Mouse (Mus musculus) neural tube, embryonic 12.5 days (tissue): ENCODE measurements around the gene Ccl3. TPM values are rescaled to one million over a fixed set of nuclear protein-coding genes. Genes with fewer than 3 reads are reported as not detected.

Source experiments
- ATAC-seq: fragments of 200-750 bp; cut with Nextera tagmentation; 2 replicates; pipeline ENCODE4 v1.8.0; 2017; ENCODE audit warnings: low read depth, mild to moderate bottlenecking, moderate TSS enrichment, moderate library complexity; ENCODE audit not compliant: low FRiP score
- H3K27ac ChIP-seq: fragments of 300-500 bp; sonication (generic); 2 replicates; pipeline ENCODE4 v1.5.1; 2016
- H3K27me3 ChIP-seq: fragments of 300-500 bp; sonication (generic); replicated peaks from 2 replicates; pipeline ENCODE4 v1.6.1; 2016; ENCODE audit warnings: mild to moderate bottlenecking
- H3K36me3 ChIP-seq: fragments of 300-500 bp; sonication (generic); 2 replicates; pipeline ENCODE4 v1.6.1; 2016; ENCODE audit warnings: mild to moderate bottlenecking
- H3K4me1 ChIP-seq: fragments of 300-500 bp; sonication (generic); 2 replicates; pipeline ENCODE4 v1.6.1; 2016
- H3K4me2 ChIP-seq: fragments of 300-500 bp; sonication (generic); replicated peaks from 2 replicates; pipeline ENCODE4 v1.6.1; 2016; ENCODE audit warnings: mild to moderate bottlenecking
- H3K4me3 ChIP-seq: fragments of 300-500 bp; sonication (generic); 2 replicates; pipeline ENCODE4 v1.5.1; 2016
- H3K9ac ChIP-seq: fragments of 300-500 bp; sonication (generic); 2 replicates; pipeline ENCODE4 v1.6.1; 2016; ENCODE audit warnings: mild to moderate bottlenecking
- H3K9me3 ChIP-seq: fragments of 300-500 bp; sonication (generic); 2 replicates; pipeline ENCODE4 v1.6.1; 2016; ENCODE audit warnings: mild to moderate bottlenecking
- WGBS: fragments of 180-500 bp; shearing (Covaris S2); methylation state at CpG from one replicate; pipeline ENCODE4 v1.1.7; 2016; 5-methylcytosine and 5-hydroxymethylcytosine counted together
- polyA plus RNA-seq: library from polyadenylated mRNA; unstranded; fragments of >200 nt; fragmentation: Nextera tagmentation; extraction: Ambion mirVana; gene quantifications from 2 replicates; pipeline ENCODE4 v1.2.1, GENCODE M21; 2016

Gene Ccl3
- polyA plus RNA-seq, 1 experiment from 2014 or later = 1.7 TPM

GRCm38 (mm10) chr11:83616586-83616985 is 32.6 kb downstream of the Ccl3 start:
- Histone ChIP-seq H3K36me3 (no peaks in the 10 kb centered on the region), H3K4me2 (no peak overlapping the region), H3K27ac (no peak overlapping the region), H3K27me3 (no peaks in the 10 kb centered on the region), H3K4me3 (no peak overlapping the region), H3K9me3 (no peaks in the 10 kb centered on the region), H3K9ac (no peak overlapping the region), H3K4me1 (no peaks in the 10 kb centered on the region)
- 90% methylated on average over 1 of the region's 1 CpGs for WGBS
- ATAC-seq = no peak

DNA sequence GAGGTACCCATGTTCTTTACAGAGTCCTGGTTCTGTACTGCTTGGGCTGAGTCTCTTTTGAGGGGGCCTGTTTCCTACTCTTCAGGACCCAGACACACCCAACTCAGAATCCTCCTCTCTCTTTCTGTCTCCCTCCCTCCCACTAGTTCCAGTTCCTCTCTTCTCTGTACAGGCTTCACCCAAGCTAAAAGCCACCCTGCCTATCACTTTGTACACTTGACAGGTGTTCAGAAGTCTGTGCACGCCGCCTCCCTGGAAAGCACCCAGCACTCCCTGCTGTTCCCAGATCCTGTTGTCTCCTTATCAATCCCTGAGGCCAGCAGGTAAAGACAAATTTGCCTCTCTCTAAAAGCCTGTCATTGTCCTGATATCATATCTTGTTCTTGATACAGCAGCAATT is 38.3 kb downstream of the Ccl3 start:
- Histone ChIP-seq H3K9me3 (no peaks in the 10 kb centered on the region), H3K9ac (no peak overlapping the region), H3K27me3 (no peaks in the 10 kb centered on the region), H3K4me1 (no peaks in the 10 kb centered on the region), H3K27ac (no peak overlapping the region), H3K36me3 (no peaks in the 10 kb centered on the region), H3K4me2 (no peak overlapping the region), H3K4me3 (no peak overlapping the region)
- no peak for ATAC-seq
- WGBS = 92% methylated on average over 2 of the region's 2 CpGs

- 60% methylated on average over 1 of the region's 1 CpGs for WGBS
- no peaks in the 10 kb centered on the region for H3K4me1 ChIP-seq
- no peak overlapping the region for H3K27ac ChIP-seq
- no peak overlapping the region for H3K4me2 ChIP-seq
- H3K4me3 ChIP-seq = no peak overlapping the region
- H3K9me3 ChIP-seq = no peaks in the 10 kb centered on the region
- no peak overlapping the region for H3K9ac ChIP-seq
- H3K27me3 ChIP-seq = no peaks in the 10 kb centered on the region
- no peaks in the 10 kb centered on the region for H3K36me3 ChIP-seq
- no peak for ATAC-seq
These were observed 42.8 kb downstream of the Ccl3 start for GRCm38 (mm10) chr11:83606396-83606795.

DNA sequence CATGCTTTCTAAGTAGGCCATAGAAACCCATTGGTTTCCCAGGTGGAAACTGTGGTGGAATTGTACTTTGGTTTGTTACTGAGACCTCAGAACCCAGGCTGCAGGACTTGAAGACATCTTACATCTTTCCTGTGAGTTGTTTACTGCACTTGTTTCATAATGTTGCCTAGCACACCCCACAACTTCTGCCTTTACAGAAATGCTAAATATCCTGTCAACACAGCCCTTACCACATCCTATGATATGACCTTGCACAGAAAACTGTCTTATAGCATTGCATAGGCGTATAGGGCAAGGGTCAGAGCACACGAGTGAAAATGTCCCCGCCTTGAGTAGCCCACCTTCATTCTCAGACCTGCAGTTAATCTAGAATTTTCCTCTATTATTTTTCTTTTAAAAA is 43.6 kb downstream of the Ccl3 start:
- no peak overlapping the region for H3K4me3 ChIP-seq
- no peak overlapping the region for H3K4me2 ChIP-seq
- H3K36me3 ChIP-seq = no peaks in the 10 kb centered on the region
- 94% methylated on average over 3 of the region's 3 CpGs for WGBS
- H3K4me1 ChIP-seq = no peaks in the 10 kb centered on the region
- H3K27me3 ChIP-seq = no peaks in the 10 kb centered on the region
- H3K9me3 ChIP-seq = no peaks in the 10 kb centered on the region
- no peak overlapping the region for H3K27ac ChIP-seq
- no peak overlapping the region for H3K9ac ChIP-seq
- ATAC-seq = no peak

- WGBS = 86% methylated on average over 4 of the region's 4 CpGs
These were observed 44.5 kb downstream of the Ccl3 start for GRCm38 (mm10) chr11:83604698-83605097.

GRCm38 (mm10) chr11:83603399-83603798 is 45.8 kb downstream of the Ccl3 start:
- Histone ChIP-seq H3K36me3 (no peaks in the 10 kb centered on the region), H3K4me1 (no peaks in the 10 kb centered on the region), H3K4me2 (no peak overlapping the region), H3K4me3 (no peak overlapping the region), H3K27me3 (no peaks in the 10 kb centered on the region), H3K9me3 (no peaks in the 10 kb centered on the region), H3K27ac (no peak overlapping the region), H3K9ac (no peak overlapping the region)
- no peak for ATAC-seq
- WGBS = 91% methylated on average over 3 of the region's 3 CpGs

More at GRCm38 (mm10) chr11:83604698-83605097, 44.5 kb downstream of the Ccl3 start:
- Histone ChIP-seq H3K4me3 (no peak overlapping the region), H3K9me3 (no peaks in the 10 kb centered on the region), H3K4me1 (no peaks in the 10 kb centered on the region), H3K36me3 (no peaks in the 10 kb centered on the region), H3K9ac (no peak overlapping the region), H3K27ac (no peak overlapping the region), H3K4me2 (no peak overlapping the region), H3K27me3 (no peaks in the 10 kb centered on the region)
- ATAC-seq = no peak

GRCm38 (mm10) chr11:83600576-83600975 is 48.6 kb downstream of the Ccl3 start:
- no peak overlapping the region for H3K4me2 ChIP-seq
- ATAC-seq = no peak
- 86% methylated on average over 2 of the region's 2 CpGs for WGBS
- no peaks in the 10 kb centered on the region for H3K36me3 ChIP-seq
- H3K9ac ChIP-seq = no peak overlapping the region
- no peak overlapping the region for H3K27ac ChIP-seq
- no peak overlapping the region for H3K4me3 ChIP-seq
- no peaks in the 10 kb centered on the region for H3K9me3 ChIP-seq
- H3K4me1 ChIP-seq = no peaks in the 10 kb centered on the region
- H3K27me3 ChIP-seq = no peaks in the 10 kb centered on the region

- H3K4me2 ChIP-seq = no peak overlapping the region
- no peak for ATAC-seq
- H3K4me3 ChIP-seq = no peak overlapping the region
- H3K27me3 ChIP-seq = no peaks in the 10 kb centered on the region
- no peaks in the 10 kb centered on the region for H3K9me3 ChIP-seq
- H3K9ac ChIP-seq = no peak overlapping the region
- no peaks in the 10 kb centered on the region for H3K4me1 ChIP-seq
- no peak overlapping the region for H3K27ac ChIP-seq
- WGBS = 89% methylated on average over 3 of the region's 3 CpGs
- H3K36me3 ChIP-seq = no peaks in the 10 kb centered on the region
These were observed 50.2 kb downstream of the Ccl3 start for GRCm38 (mm10) chr11:83598991-83599390.

DNA sequence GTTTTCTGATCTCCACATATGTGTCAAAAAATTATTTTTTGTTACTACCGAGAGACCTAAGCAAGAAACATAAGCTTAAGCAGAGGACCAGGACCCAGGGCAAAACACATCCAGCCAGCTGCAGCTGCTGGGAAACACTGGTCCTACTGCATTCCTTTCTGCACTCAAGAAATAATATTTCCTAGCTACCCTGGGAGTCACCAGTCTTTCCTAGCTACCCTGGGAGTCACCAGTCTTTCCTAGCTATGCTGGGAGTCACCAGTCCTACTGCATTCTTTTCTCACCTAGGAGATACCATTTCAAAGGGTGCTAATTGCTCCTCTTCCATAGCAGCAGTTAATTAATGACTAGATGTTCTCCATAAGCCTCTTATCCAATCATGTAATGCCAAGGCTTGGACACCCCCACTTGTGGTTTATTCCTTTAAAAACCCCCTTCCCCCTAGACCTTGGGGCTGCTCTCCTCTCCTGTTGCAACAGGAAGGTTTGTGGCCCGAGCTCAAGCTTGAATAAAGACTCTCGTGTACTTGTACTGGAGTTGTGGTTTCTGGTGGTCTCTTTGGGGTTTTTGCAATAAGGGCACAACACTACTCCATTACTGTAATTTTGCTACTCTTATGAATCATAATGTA is 50.8 kb downstream of the Ccl3 start:
- no peaks in the 10 kb centered on the region for H3K4me1 ChIP-seq
- no peak overlapping the region for H3K27ac ChIP-seq
- ATAC-seq = no peak
- H3K4me2 ChIP-seq = no peak overlapping the region
- H3K9ac ChIP-seq = no peak overlapping the region
- no peaks in the 10 kb centered on the region for H3K9me3 ChIP-seq
- H3K4me3 ChIP-seq = no peak overlapping the region
- H3K36me3 ChIP-seq = no peaks in the 10 kb centered on the region
- H3K27me3 ChIP-seq = no peaks in the 10 kb centered on the region
- 89% methylated on average over 3 of the region's 3 CpGs for WGBS

Other genes starting within 250 kb of the Ccl3 start
- 24.2 and 26.5 TPM in 2 replicates for gene Rasl10b, start 240.2 kb downstream of the Ccl3 start, polyA plus RNA-seq
- 0.20 TPM in 1 of 2 replicates, not detected in the other for gene Gas2l2, start 219.9 kb downstream of the Ccl3 start, polyA plus RNA-seq
- gene 1700020L24Rik, start 211.7 kb downstream of the Ccl3 start, polyA plus RNA-seq = 0.38 and 0.76 TPM in 2 replicates
- gene Mmp28, start 186.3 kb downstream of the Ccl3 start, polyA plus RNA-seq = 2.4 and 2.7 TPM in 2 replicates
- 9.9 and 13.6 TPM in 2 replicates for gene Taf15, start 176.3 kb downstream of the Ccl3 start, polyA plus RNA-seq
- gene Heatr9, start 127.2 kb downstream of the Ccl3 start, polyA plus RNA-seq = not detected in 2 replicates
- gene Ccl5, start 118.8 kb downstream of the Ccl3 start, polyA plus RNA-seq = not detected in 2 replicates
- gene Ccl9, start 70.7 kb downstream of the Ccl3 start, polyA plus RNA-seq = 1.1 and 2.1 TPM in 2 replicates
- gene Ccl6, start 56.3 kb downstream of the Ccl3 start, polyA plus RNA-seq = 1.4 and 2.0 TPM in 2 replicates
- not detected in 2 replicates for gene Rpl9-ps1, start 3.7 kb downstream of the Ccl3 start, polyA plus RNA-seq
- gene Ccl4, start 13.2 kb upstream of the Ccl3 start, polyA plus RNA-seq = 0.42 and 0.55 TPM in 2 replicates
- gene Wfdc17, start 54.6 kb upstream of the Ccl3 start, polyA plus RNA-seq = 0.55 TPM in 1 of 2 replicates, not detected in the other
- gene Wfdc18, start 59.7 kb upstream of the Ccl3 start, polyA plus RNA-seq = not detected in 2 replicates
- not detected in 2 replicates for gene Wfdc21, start 97.6 kb upstream of the Ccl3 start, polyA plus RNA-seq
- gene Heatr6, start 104.3 kb upstream of the Ccl3 start, polyA plus RNA-seq = 33.2 and 34.4 TPM in 2 replicates
- 0.19 and 0.20 TPM in 2 replicates for gene Hnf1b, start 200.7 kb upstream of the Ccl3 start, polyA plus RNA-seq